Mouse (Mus musculus): ENCODE data around the gene Etnk1. TPM values are rescaled to one million over a fixed set of nuclear protein-coding genes. Genes with fewer than 3 reads are reported as not detected.

Etnk1 gene
- 198 TPM for polyA plus RNA-seq (2015; fragmentation: Illumina TruSeq; extraction: RNeasy Lipid Tissue Mini Kit (QIAGEN cat#74804); ENCODE audit: insufficient read depth, low replicate concordance)

GRCm38 (mm10) chr6:143166452-143167357, at the start of gene Etnk1:
Gene Etnk1 (plus strand): TSS chr6:143167221.

Other genes starting within 250 kb of the Etnk1 start
- gene St8sia1, start 202.8 kb upstream of the Etnk1 start, polyA plus RNA-seq (2015; fragmentation: Illumina TruSeq; extraction: RNeasy Lipid Tissue Mini Kit (QIAGEN cat#74804); ENCODE audit: insufficient read depth, low replicate concordance), result 9.8 TPM
- 56.8 TPM for gene C2cd5, start 67.1 kb upstream of the Etnk1 start, polyA plus RNA-seq (2015; fragmentation: Illumina TruSeq; extraction: RNeasy Lipid Tissue Mini Kit (QIAGEN cat#74804); ENCODE audit: insufficient read depth, low replicate concordance)